Mouse (Mus musculus) lung, adult 2 months (tissue): Measurements from ENCODE around the gene Mertk.

Experiments used
- CTCF ChIP-seq: fragments of 200-500 bp; IDR thresholded peaks from 2 replicates; pipeline ENCODE4 v1.5.1; 2011; ENCODE audit warnings: mild to moderate bottlenecking, low read length, control low read depth; ENCODE audit not compliant: insufficient read depth
- POLR2A ChIP-seq: fragments of 200-500 bp; IDR thresholded peaks from 2 replicates; pipeline ENCODE4 v1.6.1; 2011; ENCODE audit warnings: low read depth, mild to moderate bottlenecking, control low read depth, low read length, borderline replicate concordance; ENCODE audit errors: extremely low read depth

DNA sequence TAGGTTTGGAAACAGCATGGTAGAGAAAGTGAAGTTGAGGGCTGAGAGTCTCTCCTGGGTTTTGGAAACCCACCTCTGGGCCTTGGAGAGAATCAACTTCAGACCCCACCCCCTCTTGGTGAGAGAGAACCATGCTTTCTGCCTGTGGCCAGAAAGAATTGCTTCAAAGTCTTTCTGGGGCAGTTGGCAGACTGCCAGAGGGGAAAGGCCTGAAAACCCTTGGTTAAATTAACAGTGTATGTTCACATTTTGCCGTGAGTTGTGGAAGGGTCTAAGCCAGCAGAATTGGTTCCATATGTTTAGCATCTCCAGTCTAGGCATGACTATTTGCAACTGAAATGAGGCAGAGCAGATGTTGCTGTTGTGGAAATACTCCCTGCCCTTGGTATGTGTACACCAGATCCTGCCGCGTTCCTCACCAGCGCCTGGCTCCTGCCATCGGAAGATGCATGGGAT, 14.8 kb downstream of the Mertk start:
- TF ChIP-seq CTCF (no peak), POLR2A (no peak)
